ENCODE assay signal across 10 mouse cellular contexts in the genomic region with DNA sequence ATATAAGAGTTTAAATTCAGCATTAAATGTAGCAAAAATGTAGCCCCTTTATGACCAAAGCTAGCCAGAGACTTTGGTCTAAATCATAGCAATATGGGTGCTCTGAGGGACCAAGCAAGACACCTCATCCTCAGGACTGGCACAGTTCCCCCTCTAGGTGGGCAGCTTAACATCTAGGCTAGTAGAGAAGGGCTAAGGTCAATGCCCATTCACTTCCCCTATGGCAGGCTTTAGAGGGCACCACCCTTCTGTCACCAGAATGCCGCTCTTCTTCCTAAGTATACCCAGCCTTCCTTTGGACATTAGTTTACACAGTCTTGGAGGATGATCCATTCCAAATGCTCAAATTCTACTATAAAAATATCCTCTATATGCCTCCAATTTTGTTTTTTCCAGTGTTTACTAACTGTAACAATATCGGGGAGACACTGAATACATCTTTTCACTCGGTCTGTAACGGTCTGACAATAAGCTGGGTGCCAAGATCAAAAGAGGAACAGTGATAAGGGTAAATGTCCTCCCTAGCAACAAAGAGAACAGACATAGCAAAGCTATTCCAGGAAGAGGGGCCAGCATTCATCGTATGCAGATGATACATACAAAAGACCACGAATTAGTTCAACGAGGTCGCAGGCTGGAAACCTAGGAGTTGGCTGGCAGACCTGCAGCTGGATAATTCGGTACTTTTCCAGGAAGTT. TPM values are rescaled to one million over a fixed set of nuclear protein-coding genes. Genes with fewer than 3 reads are reported as not detected.
DNase-seq lines count a peak whose midpoint lies in the region; ATAC-seq and TF ChIP-seq lines count a peak whose summit lies in the region.
"Had no signal": no experiment of that assay in that cellular context is flagged by ENCODE, and none has a peak within 500 bp of the region (broad histone marks: within the 10 kb centered on the region; RNA-seq: fewer than 3 reads in every experiment).

No protein-coding gene starts in this region.

- H3K4me1 ChIP-seq in limb, embryonic 13.5 days: no peaks in the 10 kb centered on the region
- no peaks in the 10 kb centered on the region for H3K4me1 ChIP-seq in limb, embryonic 10.5 days
- no peaks in the 10 kb centered on the region for H3K4me1 ChIP-seq in intestine, postnatal 0 days (replicated peaks; ENCODE audit: control insufficient read depth, insufficient read depth, low read length)

- no peak for DNase-seq in limb, embryonic 10.5 days (ENCODE audit: low spot score)
- DNase-seq in natural killer cell, adult 2 months (ENCODE audit: low spot score in 2 of 2): peak; percentile 13 to 41
- no peak for DNase-seq in layer of hippocampus, postnatal 10 days (ENCODE audit: low spot score in 2 of 2)
- DNase-seq in left cerebral cortex, postnatal 4 days: no peak
- no peak for DNase-seq in gastrocnemius, postnatal 4 days (ENCODE audit: low spot score in 2 of 2)
- DNase-seq: cerebellum, adult 11 months had no signal

- 0 out of 2 replicates have a peak overlapping the region, but pooled peaks have one; percentile 7 for H3K4me2 ChIP-seq in limb, embryonic 13.5 days (replicated peaks)
- H3K4me2 ChIP-seq in intestine, postnatal 0 days (replicated peaks; ENCODE audit: low read depth): 0 out of 2 replicates have a peak overlapping the region, but pooled peaks have one; percentile 27

- H3K36me3 ChIP-seq in limb, embryonic 13.5 days: no peaks in the 10 kb centered on the region
- no peaks in the 10 kb centered on the region for H3K36me3 ChIP-seq in limb, embryonic 10.5 days
- H3K36me3 ChIP-seq in intestine, postnatal 0 days (ENCODE audit: control insufficient read depth, insufficient read depth): no peaks in the 10 kb centered on the region

- no peaks in the 10 kb centered on the region for H3K27me3 ChIP-seq in limb, embryonic 13.5 days
- H3K27me3 ChIP-seq in limb, embryonic 10.5 days (ENCODE audit: low read depth, poor library complexity, severe bottlenecking): no peaks in the 10 kb centered on the region
- H3K27me3 ChIP-seq in intestine, postnatal 0 days (replicated peaks; ENCODE audit: control insufficient read depth, insufficient read depth, low read length): no peaks in the 10 kb centered on the region

- no peak overlapping the region for H3K9ac ChIP-seq in limb, embryonic 13.5 days
- H3K9ac ChIP-seq in intestine, postnatal 0 days (ENCODE audit: low read depth, low read length): no peak overlapping the region

- no peak overlapping the region for H3K27ac ChIP-seq in limb, embryonic 13.5 days
- no peak overlapping the region for H3K27ac ChIP-seq in limb, embryonic 10.5 days
- H3K27ac ChIP-seq in intestine, postnatal 0 days (ENCODE audit: low read depth, low read length): no peak overlapping the region

- no peaks in the 10 kb centered on the region for H3K9me3 ChIP-seq in limb, embryonic 13.5 days
- H3K9me3 ChIP-seq in limb, embryonic 10.5 days (replicated peaks): no peaks in the 10 kb centered on the region
- no peaks in the 10 kb centered on the region for H3K9me3 ChIP-seq in intestine, postnatal 0 days (ENCODE audit: control insufficient read depth)

- no peak for ATAC-seq in limb, embryonic 13.5 days (ENCODE audit: low FRiP score, low read depth)
- ATAC-seq in common myeloid progenitor, adult 5-6 weeks (replicated peaks; ENCODE audit: low read depth, poor library complexity, severe bottlenecking): peak; percentile 68
- no peak for ATAC-seq in intestine, postnatal 0 days

- WGBS in limb, embryonic 13.5 days: 72% methylated on average over 9 of the region's 9 CpGs
- 77% methylated on average over 9 of the region's 9 CpGs for WGBS in limb, embryonic 10.5 days
- 50% methylated on average over 9 of the region's 9 CpGs for WGBS in intestine, postnatal 0 days

- intact Hi-C loops in left cerebral cortex, postnatal 4 days (cut with DNase I): no loop called here

- TF ChIP-seq CTCF in intestine, postnatal 0 days (IDR thresholded peaks at IDR 0.05; ENCODE audit: low read depth): no peak

- H3K4me3 ChIP-seq in limb, embryonic 13.5 days: no peak overlapping the region
- no peak overlapping the region for H3K4me3 ChIP-seq in limb, embryonic 10.5 days
- no peak overlapping the region for H3K4me3 ChIP-seq in intestine, postnatal 0 days (ENCODE audit: low read depth, low read length)
- H3K4me3 ChIP-seq: myocyte had no signal

RNA-seq across cellular contexts. Expression of gene S1pr1, which starts 41.8 kb away (rescaled TPM):
- polyA plus RNA-seq in limb, embryonic 13.5 days (2015; fragmentation: Nextera tagmentation; extraction: Ambion mirVana): 23.4 and 23.9 TPM in 2 replicates
- 10.1 and 12.1 TPM in 2 replicates for polyA plus RNA-seq in limb, embryonic 10.5 days (2016; fragmentation: Nextera tagmentation; extraction: Ambion mirVana)
- total RNA-seq in common myeloid progenitor, adult 5-6 weeks (2017): 3.5 and 8.3 TPM in 2 replicates
- polyA plus RNA-seq in intestine, postnatal 0 days (2015; fragmentation: Nextera tagmentation; extraction: Ambion mirVana): 7.6 and 8.3 TPM in 2 replicates
- total RNA-seq in layer of hippocampus, postnatal 10 days (2021): 10 to 100 TPM; 61.7 to 62.3 TPM
- total RNA-seq in left cerebral cortex, postnatal 4 days (2021): 10 to 100 TPM; 27.0 to 27.5 TPM
- total RNA-seq in gastrocnemius, postnatal 4 days (2021): 10 to 100 TPM; 25.4 to 26.6 TPM

Comparison
In these comparisons a context has a peak if more than half of its experiments do, and no peak if none do; other contexts are left out.
1. DNase-seq: peak in natural killer cell, adult 2 months (2 of 2); none in limb, embryonic 10.5 days (single experiment), layer of hippocampus, postnatal 10 days (0 of 2), left cerebral cortex, postnatal 4 days (single experiment) and gastrocnemius, postnatal 4 days (0 of 2).